Mouse (Mus musculus): ENCODE measurements around the gene Col27a1. TPM values are rescaled to one million over a fixed set of nuclear protein-coding genes. Genes with fewer than 3 reads are reported as not detected.

Gene Col27a1
- polyA plus RNA-seq, 1 experiment from 2014 or later: 3.0 TPM

MicroRNAs within 50 kb of the gene (microRNA counts, 519-probe panel; counts per million panel counts)
- microRNA mmu-miR-455: 971 counts per million, percentile 2 among the panel's probes with 10 or more counts

Small RNA genes lying within 50 kb of the gene (microRNA-seq; reads per million reads assigned to microRNA genes)
- 215 reads per million, percentile 64 among the genes with 10 or more reads in this experiment for gene Mir455

Other genes starting within 250 kb of the Col27a1 start
- 40.8 and 40.9 TPM in 2 replicates for gene Zfp618, start 248.4 kb upstream of the Col27a1 start, polyA plus RNA-seq (2015; fragmentation: Nextera tagmentation; extraction: Ambion mirVana)
- 0.23 and 0.66 TPM in 2 replicates for gene Ambp, start 59.2 kb upstream of the Col27a1 start, polyA plus RNA-seq (2015; fragmentation: Nextera tagmentation; extraction: Ambion mirVana)
- not detected in 2 replicates for gene Kif12, start 41.9 kb upstream of the Col27a1 start, polyA plus RNA-seq (2015; fragmentation: Nextera tagmentation; extraction: Ambion mirVana)
- not detected in 2 replicates for gene Orm1, start 130.6 kb downstream of the Col27a1 start, polyA plus RNA-seq (2015; fragmentation: Nextera tagmentation; extraction: Ambion mirVana)
- gene Orm3, start 142.2 kb downstream of the Col27a1 start, polyA plus RNA-seq (2015; fragmentation: Nextera tagmentation; extraction: Ambion mirVana): not detected in 2 replicates
- not detected in 2 replicates for gene Orm2, start 148.4 kb downstream of the Col27a1 start, polyA plus RNA-seq (2015; fragmentation: Nextera tagmentation; extraction: Ambion mirVana)
- 4.4 and 4.8 TPM in 2 replicates for gene Akna, start 189.3 kb downstream of the Col27a1 start, polyA plus RNA-seq (2015; fragmentation: Nextera tagmentation; extraction: Ambion mirVana)